Mouse (Mus musculus): ENCODE measurements around the gene St6gal2. TPM values are rescaled to one million over a fixed set of nuclear protein-coding genes. Genes with fewer than 3 reads are reported as not detected.
A peak's percentile ranks its signal among the peaks of the same experiment; 100 is the strongest.

Gene St6gal2
- 20.5 and 30.2 TPM in 2 replicates for polyA plus RNA-seq (2012; rRNA removed)

GRCm38 (mm10) chr17:55445250-55446184 lies at the start of gene St6gal2:
TSS of gene St6gal2 (plus strand) at chr17:55445382.
- DNase-seq (ENCODE audit: low read depth): peak; percentile 86
- TF ChIP-seq CTCF (IDR thresholded peaks at IDR 0.05; ENCODE audit: borderline replicate concordance, extremely low read depth, insufficient read depth, insufficient read length) (no peak), POLR2A (IDR thresholded peaks at IDR 0.05; ENCODE audit: borderline replicate concordance, extremely low read depth, insufficient read depth, insufficient read length, poor library complexity, severe bottlenecking) (peak; percentile 60; the same call in 1 of the 2 replicates)

GRCm38 (mm10) chr17:55406043-55406442 lies 39.1 kb upstream of the St6gal2 start:
- TF ChIP-seq CTCF (IDR thresholded peaks at IDR 0.05; ENCODE audit: borderline replicate concordance, extremely low read depth, insufficient read depth, insufficient read length) (no peak), POLR2A (IDR thresholded peaks at IDR 0.05; ENCODE audit: borderline replicate concordance, extremely low read depth, insufficient read depth, insufficient read length, poor library complexity, severe bottlenecking) (no peak)
- DNase-seq (ENCODE audit: low read depth): peak; percentile 23

- no peak for DNase-seq (ENCODE audit: low read depth)
- no peak for TF ChIP-seq CTCF (IDR thresholded peaks at IDR 0.05; ENCODE audit: borderline replicate concordance, extremely low read depth, insufficient read depth, insufficient read length)
- TF ChIP-seq POLR2A (IDR thresholded peaks at IDR 0.05; ENCODE audit: borderline replicate concordance, extremely low read depth, insufficient read depth, insufficient read length, poor library complexity, severe bottlenecking): no peak
These were observed 28.7 kb upstream of the St6gal2 start for GRCm38 (mm10) chr17:55416519-55416918.

- no peak; the same call in 1 of the 2 replicates for TF ChIP-seq POLR2A (IDR thresholded peaks at IDR 0.05; ENCODE audit: borderline replicate concordance, extremely low read depth, insufficient read depth, insufficient read length, poor library complexity, severe bottlenecking)
- TF ChIP-seq CTCF (IDR thresholded peaks at IDR 0.05; ENCODE audit: borderline replicate concordance, extremely low read depth, insufficient read depth, insufficient read length): no peak
- peak; percentile 74 for DNase-seq (ENCODE audit: low read depth)
These were observed 974 bp downstream of the St6gal2 start for GRCm38 (mm10) chr17:55446185-55446527.

- DNase-seq (ENCODE audit: low read depth): peak; percentile 53
- TF ChIP-seq CTCF (IDR thresholded peaks at IDR 0.05; ENCODE audit: borderline replicate concordance, extremely low read depth, insufficient read depth, insufficient read length): no peak
These were observed 1.5 kb downstream of the St6gal2 start for GRCm38 (mm10) chr17:55446698-55447097.

DNA sequence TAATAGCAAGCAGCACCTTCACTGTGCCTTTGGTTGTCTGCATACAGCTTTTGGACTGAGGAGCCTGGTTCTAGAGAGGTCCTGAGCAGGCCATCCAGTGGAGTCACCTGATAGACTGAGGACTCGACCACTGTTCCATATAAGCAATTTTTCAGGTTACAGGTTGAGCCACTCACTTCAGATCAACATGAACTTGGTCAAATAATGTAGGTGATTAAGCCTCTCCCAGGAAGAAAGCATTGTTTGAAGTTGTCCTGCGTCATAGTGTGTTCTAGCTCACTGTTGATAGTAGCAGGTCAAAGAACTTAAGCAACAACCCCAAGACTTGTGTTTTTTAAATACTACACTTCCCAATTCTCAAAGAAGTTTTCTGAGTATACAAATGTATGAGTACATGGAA lies 5.8 kb downstream of the St6gal2 start:
- no peak for TF ChIP-seq CTCF (IDR thresholded peaks at IDR 0.05; ENCODE audit: borderline replicate concordance, extremely low read depth, insufficient read depth, insufficient read length)
- TF ChIP-seq POLR2A (IDR thresholded peaks at IDR 0.05; ENCODE audit: borderline replicate concordance, extremely low read depth, insufficient read depth, insufficient read length, poor library complexity, severe bottlenecking): no peak
- no peak for DNase-seq (ENCODE audit: low read depth)

GRCm38 (mm10) chr17:55454487-55454886 lies 9.3 kb downstream of the St6gal2 start:
- peak; percentile 11 for DNase-seq (ENCODE audit: low read depth)
- TF ChIP-seq POLR2A (IDR thresholded peaks at IDR 0.05; ENCODE audit: borderline replicate concordance, extremely low read depth, insufficient read depth, insufficient read length, poor library complexity, severe bottlenecking) (no peak), CTCF (IDR thresholded peaks at IDR 0.05; ENCODE audit: borderline replicate concordance, extremely low read depth, insufficient read depth, insufficient read length) (no peak)

DNA sequence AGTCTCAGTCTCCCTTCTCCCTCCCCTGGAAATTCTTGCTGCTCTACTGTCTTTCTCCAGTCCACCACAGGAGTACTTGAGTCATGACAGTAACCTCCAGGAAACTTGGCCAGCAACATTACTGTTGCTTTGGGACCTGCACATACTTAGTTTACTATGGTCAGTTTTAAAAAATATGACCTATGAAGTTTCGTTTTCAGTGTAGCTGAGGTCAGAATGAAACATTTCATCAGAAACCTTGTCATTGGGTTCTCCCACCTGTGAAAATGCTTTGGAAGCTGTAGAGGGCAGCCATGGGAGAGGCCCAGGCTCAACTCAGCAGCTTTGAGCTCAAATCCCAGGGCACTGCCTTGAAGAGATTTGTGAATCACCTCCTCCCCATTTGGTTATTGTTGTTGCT lies 15.0 kb downstream of the St6gal2 start:
- TF ChIP-seq POLR2A (IDR thresholded peaks at IDR 0.05; ENCODE audit: borderline replicate concordance, extremely low read depth, insufficient read depth, insufficient read length, poor library complexity, severe bottlenecking) (no peak), CTCF (IDR thresholded peaks at IDR 0.05; ENCODE audit: borderline replicate concordance, extremely low read depth, insufficient read depth, insufficient read length) (no peak)
- no peak for DNase-seq (ENCODE audit: low read depth)

DNA sequence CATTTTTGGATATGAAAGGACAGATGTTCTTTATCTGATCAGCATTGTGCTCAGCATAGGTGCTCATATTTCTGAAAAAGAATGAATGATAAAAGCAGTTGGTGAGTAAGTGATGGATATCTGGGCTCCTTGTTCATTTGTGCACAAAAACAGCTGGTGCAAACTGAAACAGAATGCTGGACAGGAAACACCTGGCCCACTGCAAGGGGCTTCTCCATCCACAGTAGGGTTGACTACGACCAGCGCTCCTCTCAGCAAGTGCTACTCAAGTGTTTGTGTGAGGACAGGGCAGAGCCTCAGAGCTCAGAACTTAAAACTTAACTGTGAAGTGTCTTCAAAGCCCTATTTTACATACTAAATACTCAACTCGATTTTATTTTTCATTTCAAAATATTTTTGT lies 22.4 kb downstream of the St6gal2 start:
- TF ChIP-seq CTCF (IDR thresholded peaks at IDR 0.05; ENCODE audit: borderline replicate concordance, extremely low read depth, insufficient read depth, insufficient read length) (no peak), POLR2A (IDR thresholded peaks at IDR 0.05; ENCODE audit: borderline replicate concordance, extremely low read depth, insufficient read depth, insufficient read length, poor library complexity, severe bottlenecking) (no peak)

DNA sequence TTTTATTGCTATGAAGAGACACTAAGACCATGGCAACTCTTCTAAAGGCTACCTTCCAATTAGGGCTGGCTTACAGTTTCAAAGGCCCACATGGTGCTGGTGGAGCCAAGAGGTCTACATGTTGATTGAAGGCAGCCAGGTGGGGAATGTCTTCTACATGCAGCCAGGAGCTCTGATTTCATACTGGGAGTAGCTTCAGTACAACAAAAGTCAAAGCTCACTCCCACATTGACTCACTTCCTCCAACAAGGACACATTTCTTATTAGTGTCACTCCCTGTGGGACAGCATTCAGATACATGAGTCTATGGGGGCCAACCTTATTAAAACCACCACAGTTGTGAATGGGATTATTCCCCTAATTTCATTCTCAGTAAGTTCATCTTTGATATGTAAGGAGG lies 23.8 kb downstream of the St6gal2 start:
- no peak for DNase-seq (ENCODE audit: low read depth)
- no peak for TF ChIP-seq POLR2A (IDR thresholded peaks at IDR 0.05; ENCODE audit: borderline replicate concordance, extremely low read depth, insufficient read depth, insufficient read length, poor library complexity, severe bottlenecking)
- no peak for TF ChIP-seq CTCF (IDR thresholded peaks at IDR 0.05; ENCODE audit: borderline replicate concordance, extremely low read depth, insufficient read depth, insufficient read length)

More for the DNA sequence above, 22.4 kb downstream of the St6gal2 start:
- DNase-seq (ENCODE audit: low read depth): no peak

GRCm38 (mm10) chr17:55475974-55476373 lies 30.8 kb downstream of the St6gal2 start:
- no peak for DNase-seq (ENCODE audit: low read depth)
- TF ChIP-seq CTCF (IDR thresholded peaks at IDR 0.05; ENCODE audit: borderline replicate concordance, extremely low read depth, insufficient read depth, insufficient read length): no peak
- TF ChIP-seq POLR2A (IDR thresholded peaks at IDR 0.05; ENCODE audit: borderline replicate concordance, extremely low read depth, insufficient read depth, insufficient read length, poor library complexity, severe bottlenecking): no peak

- DNase-seq (ENCODE audit: low read depth): peak; percentile 73
- TF ChIP-seq CTCF (IDR thresholded peaks at IDR 0.05; ENCODE audit: borderline replicate concordance, extremely low read depth, insufficient read depth, insufficient read length) (peak; percentile 45; the same call in 1 of the 2 replicates), POLR2A (IDR thresholded peaks at IDR 0.05; ENCODE audit: borderline replicate concordance, extremely low read depth, insufficient read depth, insufficient read length, poor library complexity, severe bottlenecking) (no peak)
These were observed 32.2 kb downstream of the St6gal2 start for GRCm38 (mm10) chr17:55477361-55477760.

All from brain, embryonic 14.5 days (tissue).